Mouse (Mus musculus): ENCODE results near the gene Jarid2.
A peak's percentile ranks its signal among the peaks of the same experiment; 100 is the strongest.

Gene Jarid2

DNA sequence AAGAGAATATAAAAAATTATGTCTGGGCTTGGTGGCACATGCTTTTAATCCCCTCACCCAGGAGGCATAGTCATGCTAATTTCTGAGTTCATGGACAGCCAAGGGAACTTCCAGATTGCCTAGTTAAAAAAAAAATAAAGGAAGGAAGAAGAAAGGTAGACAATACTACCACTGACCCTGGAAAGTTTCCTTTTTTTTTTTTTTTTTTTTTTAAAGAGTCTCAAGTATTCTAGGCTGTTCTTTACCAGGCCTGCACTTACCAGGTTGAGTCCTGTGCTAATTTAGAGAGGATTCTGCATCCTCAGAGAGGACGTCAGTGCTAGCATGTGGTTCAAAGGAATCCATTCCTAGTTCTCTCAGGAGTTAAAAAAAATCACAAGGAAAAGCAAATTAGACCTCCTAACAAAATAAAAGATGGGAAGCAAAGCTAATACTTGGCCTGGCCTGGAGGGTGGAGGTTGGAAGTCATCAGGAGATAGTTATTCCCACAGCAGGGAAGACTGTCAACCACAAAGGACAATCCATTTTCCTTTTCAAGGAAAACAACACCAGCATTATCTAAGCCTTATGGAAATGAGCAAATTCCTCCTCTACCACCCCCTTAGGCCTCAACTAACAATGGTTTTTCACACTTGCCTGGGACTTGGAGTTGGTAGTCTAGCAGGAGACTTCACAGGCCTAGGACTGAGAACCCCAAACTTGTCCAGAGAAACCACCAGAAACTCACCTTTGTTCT, 961 bp upstream of the Jarid2 start:
- no peak for DNase-seq (ENCODE audit: low spot score)

DNA sequence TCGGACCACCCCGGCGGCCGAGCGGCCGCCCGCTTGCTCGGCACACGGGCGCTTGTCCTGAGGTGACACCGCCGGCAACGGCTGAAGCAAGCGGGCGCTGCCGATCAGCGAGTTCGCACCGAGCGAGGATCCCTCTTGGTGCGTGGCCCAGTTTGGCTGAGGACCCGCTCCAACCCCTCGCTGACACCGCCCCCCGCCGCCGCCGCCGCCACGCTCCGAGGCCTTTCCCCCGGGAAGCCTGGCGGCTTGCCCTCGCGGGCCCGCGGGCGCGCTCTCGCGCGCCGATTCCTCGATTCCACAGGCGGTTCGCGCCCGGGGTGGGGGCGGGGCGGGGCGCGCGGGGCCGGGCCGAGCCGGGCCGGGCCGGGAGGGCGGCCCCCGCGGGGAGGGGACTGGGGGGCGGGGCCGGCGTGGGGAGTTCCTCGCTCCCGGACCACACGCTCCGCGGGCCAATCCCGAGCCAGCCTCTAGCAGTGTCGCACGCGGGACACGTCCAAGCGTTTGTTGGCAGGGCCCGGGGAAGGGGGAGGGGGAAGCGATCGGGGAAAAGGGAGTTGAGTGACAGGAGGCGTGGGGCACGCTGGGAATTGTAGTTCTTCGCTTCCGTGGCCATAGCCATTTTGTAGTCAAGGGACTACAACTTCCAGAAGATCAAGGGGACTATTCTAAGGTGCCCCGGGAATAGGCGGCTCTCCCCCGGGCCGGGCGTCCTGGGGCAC, 1.0 kb downstream of the Jarid2 start:
- peak; percentile 99 for DNase-seq (ENCODE audit: low spot score)

DNA sequence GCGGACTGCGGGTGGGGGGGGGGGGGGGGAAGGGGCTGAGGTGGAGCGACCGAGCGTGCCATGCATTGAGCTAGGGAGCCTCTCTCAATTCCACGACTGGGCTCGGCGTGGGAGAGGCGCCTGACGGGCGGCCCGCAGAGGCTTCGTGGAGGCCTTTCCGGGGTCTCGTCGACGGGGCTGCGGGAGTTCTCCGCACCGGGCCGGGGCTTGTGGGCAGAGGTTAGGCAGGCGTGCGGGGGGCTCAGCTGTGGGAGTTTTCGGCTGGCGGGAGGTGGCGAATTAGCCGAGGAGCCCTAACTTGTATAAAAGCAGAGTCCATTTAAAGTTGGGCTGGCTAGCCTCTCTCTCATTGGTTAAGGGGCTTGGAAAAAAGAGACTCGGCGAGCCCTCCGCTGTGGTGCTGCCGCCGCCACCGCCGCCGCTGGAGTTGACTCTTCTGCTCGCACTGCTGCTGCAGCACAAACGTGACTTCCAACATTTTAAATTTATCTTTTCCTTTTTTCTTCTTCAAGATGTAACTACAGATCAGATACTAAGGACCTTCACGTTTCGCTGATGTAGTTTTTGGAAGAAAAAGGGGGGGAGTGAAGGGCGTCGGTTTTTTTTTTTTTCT, 1.8 kb downstream of the Jarid2 start:
- DNase-seq (ENCODE audit: low spot score): peak; percentile 83

DNA sequence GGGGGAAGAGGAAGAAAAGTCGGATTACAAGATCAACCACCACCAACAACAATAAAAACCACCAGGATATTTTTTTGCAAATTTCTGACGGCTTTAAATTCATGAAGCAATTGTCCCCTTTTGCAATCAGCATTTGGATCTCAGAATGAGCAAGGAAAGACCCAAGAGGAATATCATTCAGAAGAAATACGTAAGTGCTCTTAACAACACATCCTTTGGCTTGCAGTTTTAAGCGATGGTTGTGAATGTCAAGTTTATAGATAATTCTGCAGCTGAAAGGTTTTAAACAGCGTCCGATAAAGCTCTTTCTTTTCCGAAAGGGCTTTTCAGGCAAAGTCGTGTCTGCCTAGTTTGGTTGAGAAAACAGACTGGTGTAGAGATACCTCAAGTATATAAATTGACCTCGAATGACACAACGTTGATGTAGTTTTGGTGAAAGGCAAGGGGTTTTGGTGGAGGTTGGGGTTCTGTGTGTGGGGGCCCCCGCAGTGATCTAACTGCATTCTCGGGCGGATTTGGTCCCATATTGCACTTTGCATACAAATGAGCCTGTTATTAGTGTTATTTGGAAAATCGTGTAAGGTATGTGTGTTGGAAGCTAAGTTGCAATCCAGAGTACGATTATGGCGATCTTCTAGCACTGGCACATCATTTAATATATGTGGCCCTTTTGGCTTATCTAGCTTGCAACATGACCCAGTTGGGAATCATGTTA, 2.6 kb downstream of the Jarid2 start:
- no peak for DNase-seq (ENCODE audit: low spot score)

DNA sequence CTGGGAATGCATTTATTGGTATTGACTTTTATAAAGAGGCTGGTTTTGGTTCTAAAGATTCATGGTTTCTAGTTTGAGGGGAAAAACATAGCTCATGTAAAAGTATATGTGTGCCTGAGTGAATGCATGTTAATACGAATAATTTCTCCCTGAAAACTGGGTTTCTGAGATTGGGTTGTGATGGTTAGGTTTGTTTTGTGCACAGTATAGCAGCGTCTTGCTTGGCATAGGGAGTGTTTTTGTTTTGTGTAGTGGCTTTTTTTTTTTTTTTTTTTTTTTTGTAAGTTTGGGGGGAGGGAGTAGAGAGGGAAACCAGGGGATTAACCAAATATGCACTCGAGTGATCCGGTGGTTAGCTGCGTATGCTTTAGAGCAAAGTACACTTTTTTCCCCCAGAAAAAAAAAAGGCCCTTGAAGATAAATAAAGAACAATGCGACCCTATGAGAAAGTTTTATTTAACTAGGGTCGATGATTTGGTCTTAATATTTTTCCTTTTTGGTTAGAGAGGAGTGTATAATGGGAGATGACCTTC, 3.2 kb downstream of the Jarid2 start:
- DNase-seq (ENCODE audit: low spot score): no peak

DNA sequence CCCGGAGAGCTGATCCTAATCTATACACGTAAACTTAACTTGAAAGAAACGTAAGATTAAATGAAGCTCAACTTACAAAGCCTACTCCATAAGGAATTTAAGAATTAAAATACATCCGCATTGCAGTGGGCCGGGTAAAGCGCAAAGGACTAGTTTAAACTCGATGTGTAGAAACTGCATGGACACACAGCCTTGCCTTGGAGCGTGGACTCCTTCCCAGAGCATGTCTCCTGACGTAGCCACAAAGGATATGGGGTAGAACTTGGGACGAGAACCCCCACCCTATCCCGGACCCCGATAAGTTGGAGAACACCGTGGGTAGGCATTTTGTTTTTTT, 3.7 kb downstream of the Jarid2 start:
- no peak for DNase-seq (ENCODE audit: low spot score)

DNA sequence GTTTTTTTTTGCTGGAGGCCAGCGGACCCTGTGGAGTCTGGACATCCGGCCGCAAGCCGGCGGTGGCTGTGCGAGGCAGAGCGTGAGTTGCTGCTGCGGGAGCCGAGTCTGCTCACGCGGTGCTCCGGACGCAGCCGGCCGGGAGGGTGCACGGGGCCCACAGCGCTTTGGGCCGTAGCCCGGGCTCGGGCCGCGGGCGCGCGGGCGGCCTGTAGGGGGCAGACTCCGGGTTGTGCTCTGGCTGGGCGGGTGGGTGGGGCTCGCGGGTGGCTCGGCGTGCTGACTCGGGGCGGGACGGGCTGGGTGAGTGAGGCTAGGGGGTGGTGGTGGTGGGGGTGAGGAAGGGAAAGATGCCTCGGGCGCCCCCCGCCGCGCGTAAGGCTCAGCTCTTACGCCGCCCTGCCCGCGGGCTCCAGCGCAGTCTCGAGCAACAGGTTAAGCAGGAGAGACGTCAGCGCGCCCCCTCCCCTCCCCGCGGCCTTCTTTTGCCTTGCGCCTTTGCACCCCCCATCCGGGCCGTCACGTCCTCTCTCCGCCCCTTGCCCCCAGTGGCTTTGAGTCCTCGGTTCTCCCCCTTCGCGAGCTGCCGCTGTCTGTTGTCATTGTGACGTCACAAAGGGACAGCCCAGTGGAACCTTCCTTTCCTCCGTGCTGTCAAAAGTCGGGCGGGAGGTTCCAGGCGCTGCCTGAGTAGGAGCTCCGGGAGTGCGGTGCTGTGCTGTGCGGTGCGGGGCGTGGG, 4.3 kb downstream of the Jarid2 start:
- DNase-seq (ENCODE audit: low spot score): peak; percentile 75

DNA sequence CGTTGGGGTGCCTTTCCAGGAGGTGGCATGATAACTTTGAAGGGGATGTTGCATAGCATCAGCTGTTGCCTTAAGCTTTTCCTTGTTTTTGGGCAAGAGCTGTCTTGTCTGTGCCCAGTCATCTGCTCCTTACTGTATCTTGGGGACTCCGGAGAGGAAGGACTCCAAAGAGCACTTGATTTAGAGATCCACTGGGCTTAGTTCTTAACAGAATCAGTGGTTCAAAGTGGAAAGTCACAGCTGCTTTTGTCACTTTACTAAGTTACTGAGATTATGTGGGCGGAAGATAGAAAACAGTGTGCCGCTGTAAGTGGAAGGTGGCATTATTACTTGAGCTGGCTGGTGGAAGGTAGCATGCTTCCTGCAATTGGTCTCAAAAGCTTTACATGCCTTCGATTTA, 5.2 kb downstream of the Jarid2 start:
- no peak for DNase-seq (ENCODE audit: low spot score)

DNA sequence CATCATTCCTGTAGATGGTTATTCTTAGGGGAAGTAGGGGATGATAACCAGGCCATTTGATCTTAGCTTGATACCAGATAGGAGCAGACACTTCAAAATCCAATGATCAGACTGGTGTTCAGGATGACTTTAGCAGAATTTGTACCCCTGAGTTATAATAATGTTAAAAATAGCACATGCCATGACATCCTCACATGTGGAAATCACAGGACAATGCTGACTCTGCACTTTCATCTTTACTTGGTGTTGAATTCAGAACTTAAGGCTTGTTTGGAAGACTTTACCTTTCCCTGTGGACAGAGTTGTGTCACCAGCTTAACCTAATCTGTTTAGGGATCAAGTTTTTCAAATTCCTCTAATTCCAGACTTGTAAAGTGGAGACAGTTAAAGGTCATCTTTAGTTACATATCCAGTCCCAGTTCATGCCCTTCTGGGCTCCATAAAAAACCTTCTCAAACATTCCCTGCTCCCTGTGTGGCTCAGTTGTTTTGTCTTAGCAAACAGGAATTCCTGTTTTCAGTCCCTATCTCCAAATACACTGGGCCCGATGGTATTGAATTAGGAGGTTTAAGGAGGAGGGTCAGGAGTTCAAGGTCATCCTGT, 5.9 kb downstream of the Jarid2 start:
- DNase-seq (ENCODE audit: low spot score): no peak

DNA sequence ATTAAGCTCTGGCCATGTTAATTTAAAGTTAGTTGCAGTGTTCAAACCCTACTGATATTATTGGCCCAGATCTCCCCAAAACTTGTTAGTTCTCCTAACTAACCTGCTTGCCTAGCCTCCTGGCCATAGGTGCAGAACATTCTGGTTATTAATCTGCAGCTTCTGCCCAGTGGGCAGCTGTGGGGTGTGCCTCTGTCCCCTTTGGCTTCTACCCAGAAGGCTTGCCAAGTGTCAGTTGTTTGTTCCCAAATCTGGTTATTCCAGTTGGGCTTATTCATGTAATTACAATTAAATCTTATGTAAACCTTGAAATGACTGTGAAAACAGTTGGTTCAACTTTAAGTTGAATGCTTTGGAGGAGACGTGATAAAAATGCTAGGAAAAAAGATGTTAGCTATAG, 8.0 kb downstream of the Jarid2 start:
- no peak for DNase-seq (ENCODE audit: low spot score)

DNA sequence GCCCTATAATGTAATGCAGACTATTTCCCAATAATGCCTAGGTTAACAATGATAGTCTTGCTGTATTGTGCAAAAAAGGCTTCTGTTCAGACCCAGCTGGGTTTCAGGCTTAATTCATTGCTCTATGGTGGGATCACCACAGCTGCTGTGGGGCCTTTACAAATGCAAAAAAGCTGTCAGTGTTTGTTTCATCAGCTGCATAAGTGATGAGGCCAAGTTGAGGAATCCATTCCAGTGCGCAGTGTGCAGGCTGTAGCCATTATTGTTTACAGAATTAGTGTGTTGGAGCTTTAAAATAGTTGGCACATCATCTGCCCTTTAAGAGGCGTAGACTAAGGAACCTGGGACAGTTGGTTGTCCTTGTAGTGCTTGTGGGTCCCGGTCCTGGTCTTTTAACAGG, 22.5 kb downstream of the Jarid2 start:
- DNase-seq (ENCODE audit: low spot score): no peak

DNA sequence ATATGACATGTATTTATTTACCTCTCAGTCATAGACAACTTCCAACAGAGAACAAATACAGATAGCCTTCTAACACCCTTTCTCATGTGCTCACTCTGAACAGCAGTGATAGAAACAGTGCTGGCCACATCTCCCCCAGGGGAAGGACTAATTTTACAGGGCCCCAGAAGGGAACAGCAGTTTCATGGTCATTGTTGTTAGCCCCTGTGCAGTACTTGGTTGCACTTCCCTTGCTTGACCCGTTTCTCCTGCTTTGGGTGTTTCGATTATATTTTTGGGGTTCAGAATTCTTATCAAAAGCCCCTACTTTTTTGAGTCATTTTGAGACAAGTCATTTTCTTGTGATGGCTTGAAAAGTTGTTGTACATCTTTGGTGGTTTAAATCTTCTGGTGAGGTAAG, 23.9 kb downstream of the Jarid2 start:
- DNase-seq (ENCODE audit: low spot score): no peak

DNA sequence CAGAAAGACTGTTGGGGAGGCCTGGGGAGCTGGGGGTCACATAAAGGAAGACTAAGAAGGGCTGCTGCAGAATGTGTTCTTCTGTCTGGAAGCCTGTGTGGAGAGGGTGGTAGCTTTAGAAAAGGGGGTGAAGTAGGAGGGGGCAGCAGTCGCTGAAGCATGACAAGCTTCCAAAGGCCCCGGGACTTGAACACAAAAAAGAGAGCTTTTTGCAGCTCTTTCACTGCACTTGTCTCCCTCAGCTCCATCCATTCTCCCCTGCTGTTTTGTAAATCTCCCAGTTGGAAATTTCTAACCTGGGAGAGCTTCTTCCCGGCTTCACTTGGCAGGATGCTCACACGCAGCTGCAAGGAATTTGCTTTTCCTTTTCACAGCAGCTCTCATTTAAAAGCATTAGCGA, 26.2 kb downstream of the Jarid2 start:
- DNase-seq (ENCODE audit: low spot score): no peak

DNA sequence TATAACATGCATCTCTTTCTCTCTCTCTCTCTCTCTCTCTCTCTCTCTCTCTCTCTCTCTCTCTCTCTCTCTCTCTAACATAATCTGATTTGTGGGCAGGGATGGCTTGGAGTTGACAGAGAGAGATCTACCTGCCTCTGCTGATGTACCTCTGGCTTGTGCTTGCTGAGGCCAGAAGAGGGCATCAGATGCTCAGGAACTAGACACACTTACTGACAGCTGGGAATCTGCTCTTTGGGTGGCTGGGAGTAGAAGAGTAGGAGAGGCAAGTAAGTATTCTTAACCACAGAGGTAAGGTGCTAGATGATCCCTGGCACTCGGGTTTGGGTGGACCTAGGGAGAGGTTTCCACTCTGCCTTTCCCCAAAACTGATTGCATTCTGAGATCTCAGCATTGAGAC, 29.5 kb downstream of the Jarid2 start:
- no peak for DNase-seq (ENCODE audit: low spot score)

DNA sequence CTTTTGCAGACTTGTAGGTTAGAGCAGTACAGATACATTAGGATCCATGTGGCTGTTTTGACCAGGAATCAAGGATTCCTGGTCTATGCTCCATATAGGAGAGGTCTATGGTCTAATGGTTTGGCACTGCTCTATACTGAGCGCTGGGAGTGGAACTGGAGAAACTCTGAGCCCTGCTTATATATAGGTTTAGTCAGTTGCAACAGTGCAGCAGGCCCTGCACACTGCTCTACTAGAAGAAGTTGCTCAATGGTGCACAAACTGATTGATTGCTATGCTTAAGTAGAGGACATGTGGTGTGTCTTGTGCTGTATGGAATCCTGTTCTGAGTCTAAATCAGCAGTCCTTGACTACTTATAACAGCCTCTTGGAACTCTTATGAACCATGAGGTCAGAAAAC, 31.5 kb downstream of the Jarid2 start:
- no peak for DNase-seq (ENCODE audit: low spot score)

DNA sequence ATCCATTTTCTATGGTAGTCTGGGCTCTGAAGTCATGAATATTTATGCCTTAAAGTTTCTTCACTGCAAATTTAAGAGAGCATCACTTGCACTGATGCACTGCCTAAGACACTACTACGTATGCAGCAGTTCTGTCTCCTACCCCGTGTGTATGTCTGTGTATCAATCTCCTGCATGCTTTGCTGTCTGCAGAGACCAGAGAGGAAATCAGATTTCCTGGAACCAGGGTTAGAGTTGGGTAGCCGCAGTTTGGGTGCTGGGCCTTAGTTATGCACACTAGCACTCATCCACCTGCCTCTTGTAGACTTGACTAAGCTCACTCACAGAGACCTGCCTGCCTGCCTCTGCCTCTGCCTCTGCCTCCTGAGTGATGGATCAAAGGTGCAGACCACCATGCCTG, 33.8 kb downstream of the Jarid2 start:
- no peak for DNase-seq (ENCODE audit: low spot score)

DNA sequence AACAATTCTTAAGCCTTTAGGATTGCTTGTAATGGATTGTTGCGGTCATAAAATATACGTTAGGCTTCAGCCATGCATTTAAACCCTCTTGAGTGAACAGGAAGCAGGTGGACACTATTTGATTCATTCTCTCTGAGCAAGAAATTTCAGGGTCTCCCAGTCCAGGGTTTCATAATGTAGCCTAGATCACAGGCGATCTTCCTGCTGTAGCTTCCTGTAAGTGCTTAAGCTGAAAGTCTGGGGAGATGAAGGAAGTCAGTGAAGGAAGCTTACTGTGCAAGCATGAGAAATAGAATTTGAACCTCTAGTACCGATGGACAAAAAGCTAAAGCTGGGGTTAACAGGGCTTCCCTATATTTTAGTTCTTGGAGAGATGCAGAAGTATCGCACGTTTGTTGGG, 38.5 kb downstream of the Jarid2 start:
- DNase-seq (ENCODE audit: low spot score): no peak

DNA sequence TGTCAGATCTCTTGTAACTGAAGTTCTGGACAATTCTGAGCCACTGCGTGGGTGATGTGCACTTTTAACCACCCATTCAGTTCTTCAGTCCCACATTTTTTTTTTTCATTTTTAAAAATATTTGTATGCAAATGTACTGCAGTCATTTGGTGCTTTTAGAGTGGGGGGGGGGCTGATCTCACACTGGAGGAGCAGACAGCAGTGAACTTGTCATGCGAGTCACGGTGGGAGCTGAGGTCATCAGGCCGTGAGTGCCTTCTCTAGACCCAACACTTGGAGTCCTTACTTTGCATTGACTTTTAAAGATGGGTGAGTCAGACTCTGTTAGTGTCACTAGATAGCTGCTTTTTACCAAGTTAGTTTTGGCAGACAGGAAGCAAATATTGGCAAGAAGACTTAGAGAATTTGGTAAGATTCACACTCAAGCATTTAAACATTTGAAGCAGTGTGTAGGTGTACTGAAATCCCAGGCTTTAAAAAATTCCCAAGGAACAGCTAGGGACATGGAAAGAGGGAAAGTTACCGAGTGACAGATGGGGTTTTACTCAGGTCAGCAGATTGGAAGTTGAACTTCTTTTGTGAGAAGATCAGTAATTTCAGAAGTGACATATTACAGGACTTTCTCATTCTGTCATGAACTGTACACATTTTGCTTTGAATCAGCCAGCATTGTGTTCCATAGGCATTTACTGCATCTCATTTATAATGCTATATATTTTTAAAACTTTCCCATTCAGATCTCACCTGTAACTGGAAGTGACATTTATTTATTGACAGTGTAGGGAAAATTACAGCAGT, 41.7 kb downstream of the Jarid2 start:
- DNase-seq (ENCODE audit: low spot score): no peak

DNA sequence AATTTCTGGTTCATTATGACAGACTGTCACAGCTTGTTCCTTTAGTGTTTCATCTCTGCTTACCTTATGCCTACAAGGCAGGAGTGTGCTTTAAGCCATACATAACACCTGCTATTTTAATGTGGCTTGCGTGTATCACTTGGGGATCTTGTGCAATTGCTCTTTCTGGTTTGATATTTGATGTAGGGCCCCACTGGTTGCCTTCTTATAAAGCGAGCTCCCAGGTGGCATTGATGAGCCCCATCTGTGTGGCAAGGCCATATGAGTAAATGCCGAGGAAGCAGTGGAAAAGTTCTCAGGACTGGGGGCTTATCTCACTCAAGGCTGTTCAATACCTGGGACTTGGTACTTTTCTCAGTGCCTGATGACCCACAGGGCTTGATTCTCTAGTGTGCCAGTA, 43.5 kb downstream of the Jarid2 start:
- DNase-seq (ENCODE audit: low spot score): no peak

DNA sequence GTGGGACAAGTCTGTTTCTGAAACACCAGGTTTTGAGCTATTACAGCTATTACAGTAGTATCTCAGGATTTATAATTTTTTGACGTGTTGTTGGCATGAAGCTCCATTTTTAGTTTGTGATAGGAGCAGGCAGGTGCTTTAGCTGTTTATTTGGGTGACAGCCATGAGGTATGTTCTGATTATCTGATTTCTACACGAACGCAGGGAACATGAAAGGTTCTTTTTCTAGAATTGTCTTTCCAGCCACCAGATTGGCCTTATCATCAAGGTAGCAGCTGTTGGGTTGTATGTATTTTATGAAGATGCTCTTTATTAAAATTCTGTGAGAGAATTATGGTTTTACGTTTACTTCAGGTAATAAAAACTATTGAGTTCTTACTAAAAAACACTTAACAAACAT, 45.1 kb downstream of the Jarid2 start:
- no peak for DNase-seq (ENCODE audit: low spot score)

DNA sequence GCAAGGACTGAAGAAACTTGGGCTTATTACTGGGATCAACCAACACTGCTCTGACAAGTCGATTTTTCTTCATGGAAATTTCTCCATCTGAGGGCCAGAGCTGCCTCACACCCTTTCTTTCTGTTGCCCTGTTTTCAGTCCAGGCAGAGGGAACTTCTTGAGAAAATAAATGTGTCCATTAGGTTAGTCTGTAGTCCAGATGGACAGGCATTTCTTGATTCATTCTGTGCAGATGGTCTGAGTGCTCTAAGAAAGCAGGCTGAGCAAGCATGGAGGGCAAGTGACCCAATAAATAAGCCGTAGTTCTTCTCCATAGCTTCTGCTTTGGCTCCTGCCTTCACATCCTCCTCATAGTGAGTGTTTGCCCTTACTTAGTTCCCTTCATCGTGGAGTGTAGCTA, 46.1 kb downstream of the Jarid2 start:
- DNase-seq (ENCODE audit: low spot score): no peak
